Mouse (Mus musculus) intestine, embryonic 16.5 days (tissue): Measurements from ENCODE around the gene Cd3g. TPM values are rescaled to one million over a fixed set of nuclear protein-coding genes. Genes with fewer than 3 reads are reported as not detected.

Experiments
- ATAC-seq: fragments of 200-750 bp; cut with Nextera tagmentation; 2 replicates; pipeline ENCODE4 v1.8.0; 2017; ENCODE audit warnings: moderate TSS enrichment, moderate library complexity
- H3K27ac ChIP-seq: fragments of 300-500 bp; sonication (generic); 2 replicates; pipeline ENCODE4 v1.5.1; 2014; ENCODE audit warnings: mild to moderate bottlenecking, low read length
- H3K27me3 ChIP-seq: fragments of 300-500 bp; sonication (generic); replicated peaks from 2 replicates; pipeline ENCODE4 v1.6.1; 2014; ENCODE audit warnings: low read length, control low read depth, mixed read lengths; ENCODE audit not compliant: control insufficient read depth, insufficient read depth
- H3K36me3 ChIP-seq: fragments of 300-500 bp; sonication (generic); 2 replicates; pipeline ENCODE4 v1.6.1; 2014; ENCODE audit warnings: low read length, control low read depth; ENCODE audit not compliant: control insufficient read depth, insufficient read depth
- H3K4me1 ChIP-seq: fragments of 300-500 bp; sonication (generic); 2 replicates; pipeline ENCODE4 v1.6.1; 2014; ENCODE audit warnings: low read length, control low read depth, mixed read lengths; ENCODE audit not compliant: control insufficient read depth, insufficient read depth
- H3K4me2 ChIP-seq: fragments of 300-500 bp; sonication (generic); 2 replicates; pipeline ENCODE4 v1.6.1; 2014; ENCODE audit warnings: low read depth, low read length, control low read depth
- H3K4me3 ChIP-seq: fragments of 300-500 bp; sonication (generic); 2 replicates; pipeline ENCODE4 v1.5.1; 2014; ENCODE audit warnings: mild to moderate bottlenecking, low read length
- H3K9ac ChIP-seq: fragments of 300-500 bp; sonication (generic); 2 replicates; pipeline ENCODE4 v1.6.1; 2014; ENCODE audit warnings: low read depth, low read length
- H3K9me3 ChIP-seq: fragments of 300-500 bp; sonication (generic); 2 replicates; pipeline ENCODE4 v1.6.1; 2016; ENCODE audit warnings: low read length, control low read depth; ENCODE audit not compliant: control insufficient read depth
- WGBS: fragments of 180-500 bp; shearing (Covaris S2); extraction: QIAGEN DNeasy Blood & Tissue Kit; methylation state at CpG from one replicate; pipeline ENCODE4 v1.1.7; 2014; 5-methylcytosine and 5-hydroxymethylcytosine counted together
- polyA plus RNA-seq: library from polyadenylated mRNA; unstranded; fragments of >200 nt; fragmentation: Nextera tagmentation; extraction: Ambion mirVana; gene quantifications from 2 replicates; pipeline ENCODE4 v1.2.1, GENCODE M21; 2015

Cd3g gene
- polyA plus RNA-seq, 1 experiment from 2014 or later = 1.1 TPM

DNA sequence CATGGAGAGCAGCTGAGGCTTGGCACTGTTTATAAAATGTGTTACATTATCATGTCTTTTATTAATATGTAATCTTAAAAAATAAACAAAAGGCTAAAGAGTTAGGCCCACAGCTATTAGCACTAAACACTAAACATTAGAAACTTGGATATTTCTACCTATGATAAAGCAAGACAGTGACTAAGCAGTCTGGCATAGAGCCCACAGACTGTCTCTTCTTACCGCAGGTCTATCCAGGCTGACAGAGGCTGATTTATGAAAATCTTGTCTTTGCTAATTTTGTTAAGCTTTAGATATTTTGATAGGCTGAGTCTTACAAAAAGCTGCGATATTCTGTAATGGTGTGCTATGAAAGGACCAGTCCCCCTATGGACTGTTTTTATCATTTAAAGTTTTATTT is 13.0 kb upstream of the Cd3g start:
- Histone ChIP-seq H3K36me3 (no peaks in the 10 kb centered on the region), H3K27me3 (no peaks in the 10 kb centered on the region), H3K9me3 (no peaks in the 10 kb centered on the region), H3K9ac (no peak overlapping the region), H3K27ac (no peak overlapping the region), H3K4me2 (no peak overlapping the region), H3K4me3 (no peak overlapping the region), H3K4me1 (no peaks in the 10 kb centered on the region)
- WGBS = 83% methylated on average over 2 of the region's 2 CpGs
- ATAC-seq = no peak

DNA sequence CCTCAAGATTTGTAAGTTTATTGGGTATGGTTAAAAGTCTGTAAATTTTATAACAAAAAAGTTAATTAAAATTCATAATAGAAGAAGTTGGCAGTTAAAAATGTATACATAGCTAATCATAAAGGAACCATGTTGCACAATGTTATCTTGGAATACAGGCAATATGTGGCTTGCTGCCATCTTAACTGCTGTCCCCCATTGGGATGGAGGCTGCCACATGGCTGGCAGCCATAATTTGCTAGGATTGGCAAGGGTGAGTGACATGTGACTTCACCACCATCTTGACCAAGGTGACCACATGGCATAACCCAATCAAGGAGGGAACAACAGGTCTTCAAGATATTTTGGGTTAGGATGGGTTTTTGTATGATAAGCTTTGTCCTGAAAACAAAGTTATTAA is 12.0 kb upstream of the Cd3g start:
- H3K4me2 ChIP-seq = no peak overlapping the region
- H3K27me3 ChIP-seq = no peaks in the 10 kb centered on the region
- H3K27ac ChIP-seq = no peak overlapping the region
- ATAC-seq = no peak
- H3K36me3 ChIP-seq = no peaks in the 10 kb centered on the region
- no peaks in the 10 kb centered on the region for H3K9me3 ChIP-seq
- H3K9ac ChIP-seq = no peak overlapping the region
- H3K4me1 ChIP-seq = no peaks in the 10 kb centered on the region
- H3K4me3 ChIP-seq = no peak overlapping the region

DNA sequence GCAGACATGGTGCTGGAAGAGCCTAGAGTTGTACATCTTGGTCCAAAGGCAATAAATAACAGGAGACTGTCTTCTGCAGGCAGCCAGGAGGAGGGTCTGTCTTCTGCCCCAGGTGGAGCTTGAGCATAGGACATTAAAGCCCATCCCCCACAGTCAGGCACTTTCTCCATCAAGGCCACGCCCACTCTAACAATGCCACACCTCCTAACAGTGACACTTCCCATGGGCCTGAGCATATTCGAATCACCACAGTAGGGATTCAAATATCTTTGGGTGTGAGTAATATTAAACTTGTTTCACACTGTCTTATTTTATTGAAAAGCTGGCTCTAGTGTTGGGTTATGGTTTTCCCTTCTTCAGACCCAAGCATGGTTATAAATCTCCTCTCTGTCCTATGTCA is 11.6 kb upstream of the Cd3g start:
- ATAC-seq = no peak
- no peak overlapping the region for H3K9ac ChIP-seq
- no peaks in the 10 kb centered on the region for H3K36me3 ChIP-seq
- 78% methylated on average over 2 of the region's 2 CpGs for WGBS
- no peak overlapping the region for H3K27ac ChIP-seq
- H3K4me1 ChIP-seq = no peaks in the 10 kb centered on the region
- no peaks in the 10 kb centered on the region for H3K9me3 ChIP-seq
- no peak overlapping the region for H3K4me2 ChIP-seq
- no peaks in the 10 kb centered on the region for H3K27me3 ChIP-seq
- no peak overlapping the region for H3K4me3 ChIP-seq

DNA sequence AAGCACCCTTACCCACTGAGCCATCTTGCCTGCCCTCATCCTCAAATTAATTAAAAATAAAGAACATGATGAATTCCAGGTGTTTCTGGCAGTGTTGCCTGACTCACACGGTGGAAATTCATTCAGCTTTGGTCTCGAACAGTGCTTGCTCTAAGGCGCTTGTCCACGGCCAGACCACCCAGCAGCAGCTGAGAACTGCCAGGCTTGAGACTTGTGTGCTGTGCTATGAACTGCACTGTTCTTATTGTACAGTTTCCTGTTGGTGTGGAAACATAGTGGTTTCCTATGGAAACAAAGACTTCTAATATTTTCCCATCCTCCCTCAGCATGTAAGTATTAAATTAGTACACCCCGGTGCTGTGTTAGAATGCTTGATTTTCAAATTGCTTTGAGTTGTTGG is 6.7 kb upstream of the Cd3g start:
- Histone ChIP-seq H3K4me2 (no peak overlapping the region), H3K27me3 (no peaks in the 10 kb centered on the region), H3K9me3 (no peaks in the 10 kb centered on the region), H3K27ac (no peak overlapping the region), H3K9ac (no peak overlapping the region), H3K4me3 (no peak overlapping the region), H3K4me1 (no peaks in the 10 kb centered on the region), H3K36me3 (no peaks in the 10 kb centered on the region)
- WGBS = 62% methylated on average over 5 of the region's 5 CpGs
- ATAC-seq = no peak

DNA sequence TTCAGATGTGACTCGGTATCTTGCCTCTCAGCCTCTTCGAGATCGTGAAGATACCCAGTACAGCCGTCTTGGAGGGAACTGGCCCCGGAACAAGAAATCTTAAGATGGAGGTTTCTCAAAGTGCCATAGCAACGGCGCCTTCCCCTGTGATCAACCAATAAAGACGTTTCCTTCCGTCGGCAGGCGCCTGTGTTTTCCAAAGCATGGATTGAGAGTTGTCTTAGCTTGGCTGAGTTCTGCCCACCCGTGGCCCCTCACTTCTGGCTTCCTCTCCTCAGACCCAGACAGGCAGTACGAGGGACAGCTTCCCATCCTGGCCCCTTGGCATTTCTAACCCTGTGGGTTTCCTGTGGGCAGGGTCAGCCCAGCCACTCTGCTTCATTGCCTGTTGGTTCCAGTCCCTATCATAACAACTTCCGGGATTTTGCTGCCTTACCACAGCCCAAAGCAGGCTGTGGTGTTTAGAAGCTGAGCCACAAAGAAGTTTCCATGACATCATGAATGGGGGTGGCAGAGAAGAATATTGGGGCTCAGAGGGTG is 6.1 kb upstream of the Cd3g start:
- H3K9ac ChIP-seq = no peak overlapping the region
- no peak overlapping the region for H3K4me2 ChIP-seq
- H3K27me3 ChIP-seq = no peaks in the 10 kb centered on the region
- H3K4me1 ChIP-seq = no peaks in the 10 kb centered on the region
- no peak for ATAC-seq
- 58% methylated on average over 14 of the region's 14 CpGs for WGBS
- H3K9me3 ChIP-seq = no peaks in the 10 kb centered on the region
- no peak overlapping the region for H3K4me3 ChIP-seq
- no peak overlapping the region for H3K27ac ChIP-seq
- no peaks in the 10 kb centered on the region for H3K36me3 ChIP-seq

DNA sequence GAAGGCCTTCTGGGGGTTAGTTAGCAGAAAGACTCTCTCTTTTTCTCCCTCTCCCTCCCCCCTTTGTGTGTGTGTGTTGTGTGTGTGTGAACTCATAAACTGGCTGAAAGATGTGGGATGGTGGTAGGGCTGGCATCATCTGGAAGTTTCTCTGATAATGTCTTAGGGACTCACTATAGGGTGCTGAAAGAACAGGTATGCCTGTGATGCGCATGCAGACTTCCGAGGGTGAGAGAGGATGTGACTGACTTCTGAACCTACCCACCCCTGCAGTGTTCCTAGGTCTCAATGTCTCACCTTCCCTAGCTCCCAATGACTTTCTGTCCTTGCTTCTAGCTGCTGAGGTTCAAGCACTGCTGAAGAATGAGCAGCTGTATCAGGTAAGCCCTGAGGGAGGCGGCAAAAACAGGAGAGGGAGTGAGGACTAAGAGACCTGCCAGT is 5.5 kb upstream of the Cd3g start:
- H3K4me2 ChIP-seq = no peak overlapping the region
- no peak for ATAC-seq
- H3K4me3 ChIP-seq = no peak overlapping the region
- H3K36me3 ChIP-seq = no peaks in the 10 kb centered on the region
- no peak overlapping the region for H3K27ac ChIP-seq
- no peaks in the 10 kb centered on the region for H3K4me1 ChIP-seq
- WGBS = 73% methylated on average over 3 of the region's 3 CpGs
- H3K9me3 ChIP-seq = no peaks in the 10 kb centered on the region
- no peak overlapping the region for H3K9ac ChIP-seq
- no peaks in the 10 kb centered on the region for H3K27me3 ChIP-seq

DNA sequence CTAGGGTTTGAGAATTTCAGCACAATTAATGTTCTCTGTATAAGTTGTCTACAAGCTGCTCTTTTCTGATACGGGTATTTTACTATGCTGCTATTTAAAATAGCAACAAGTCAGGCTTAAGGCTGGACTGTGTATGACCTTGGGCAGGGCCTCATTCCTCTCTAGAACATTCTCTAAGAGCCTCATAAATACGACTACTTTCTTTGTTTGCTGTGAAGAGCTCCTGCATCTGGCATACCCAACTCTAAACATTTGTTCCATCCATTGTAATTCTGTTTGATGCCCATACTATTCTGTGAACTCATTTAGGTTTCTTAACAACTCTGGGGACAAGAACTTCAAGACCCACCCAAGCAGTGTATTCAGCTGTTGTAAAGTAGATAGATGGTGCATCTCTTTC is 2.8 kb upstream of the Cd3g start:
- Histone ChIP-seq H3K4me1 (no peaks in the 10 kb centered on the region), H3K4me3 (no peak overlapping the region), H3K9ac (no peak overlapping the region), H3K27me3 (no peaks in the 10 kb centered on the region), H3K4me2 (no peak overlapping the region), H3K9me3 (no peaks in the 10 kb centered on the region), H3K27ac (no peak overlapping the region), H3K36me3 (no peaks in the 10 kb centered on the region)
- 69% methylated on average over 2 of the region's 2 CpGs for WGBS
- no peak for ATAC-seq

DNA sequence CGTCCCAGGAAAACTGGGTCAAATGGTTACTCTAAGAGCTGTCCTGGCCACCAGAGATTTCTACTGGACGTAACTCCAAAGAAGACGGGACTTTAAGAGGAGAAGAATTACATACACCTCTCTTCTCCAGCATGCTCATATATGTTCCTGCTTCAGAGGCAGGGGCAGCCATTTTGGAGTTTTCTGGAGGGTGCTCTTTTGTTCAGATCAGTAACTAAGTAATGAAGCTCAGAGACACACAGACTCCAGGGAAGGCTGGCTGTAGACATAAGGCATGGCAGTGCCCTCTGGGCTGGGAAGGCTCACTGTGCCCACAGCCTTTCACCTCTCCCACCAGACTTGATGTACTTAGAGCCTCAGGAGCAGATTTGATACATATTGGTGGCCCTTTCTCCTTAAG is 2.3 kb upstream of the Cd3g start:
- no peak overlapping the region for H3K9ac ChIP-seq
- 89% methylated on average over 3 of the region's 3 CpGs for WGBS
- H3K4me2 ChIP-seq = no peak overlapping the region
- no peak overlapping the region for H3K4me3 ChIP-seq
- H3K27me3 ChIP-seq = no peaks in the 10 kb centered on the region
- H3K9me3 ChIP-seq = no peaks in the 10 kb centered on the region
- ATAC-seq = no peak
- no peaks in the 10 kb centered on the region for H3K36me3 ChIP-seq
- H3K27ac ChIP-seq = no peak overlapping the region
- H3K4me1 ChIP-seq = no peaks in the 10 kb centered on the region

DNA sequence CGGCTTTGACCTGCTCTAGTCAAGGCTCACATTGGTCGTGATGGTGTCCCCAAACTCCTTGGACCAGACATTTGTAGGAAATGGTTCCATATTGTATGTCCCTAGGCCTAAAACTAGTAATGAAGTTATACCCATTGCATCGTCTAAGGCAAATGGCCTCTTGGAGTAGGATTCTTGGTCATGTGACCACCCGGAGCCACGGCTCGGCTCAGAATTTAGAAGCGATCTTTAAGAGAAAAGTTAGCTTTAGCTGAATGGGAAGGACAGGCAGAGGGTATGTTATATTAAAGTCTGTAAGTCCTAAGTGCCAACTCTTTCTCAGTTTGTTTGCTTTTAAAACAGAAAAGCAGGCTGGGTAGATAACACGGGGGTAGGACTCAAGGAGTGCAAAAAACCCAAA is 1.9 kb upstream of the Cd3g start:
- ATAC-seq = no peak
- 88% methylated on average over 8 of the region's 8 CpGs for WGBS
- Histone ChIP-seq H3K4me1 (no peaks in the 10 kb centered on the region), H3K36me3 (no peaks in the 10 kb centered on the region), H3K27ac (no peak overlapping the region), H3K9me3 (no peaks in the 10 kb centered on the region), H3K4me2 (no peak overlapping the region), H3K27me3 (no peaks in the 10 kb centered on the region), H3K9ac (no peak overlapping the region), H3K4me3 (no peak overlapping the region)

DNA sequence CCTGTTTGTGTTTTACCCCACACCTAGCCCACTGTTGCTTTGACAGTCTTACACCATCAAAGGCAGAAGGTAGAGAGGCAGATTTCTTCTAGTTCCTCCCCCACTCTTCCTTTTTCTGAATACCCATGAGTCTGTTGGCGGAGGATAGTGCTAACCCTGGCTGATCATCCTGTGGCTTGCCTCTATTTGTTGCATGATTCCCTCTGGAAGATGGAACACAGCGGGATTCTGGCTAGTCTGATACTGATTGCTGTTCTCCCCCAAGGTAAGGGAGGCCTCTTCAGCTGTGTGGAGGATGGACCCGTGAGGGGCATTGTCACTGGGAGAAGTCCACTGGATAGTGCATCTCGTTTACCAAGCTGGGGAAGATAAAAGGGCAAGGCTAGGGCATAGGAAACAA is 1.4 kb upstream of the Cd3g start, which contains the start of gene Cd3d:
Cd3d (plus strand) TSS at position 111 of the 400 bp plus-strand sequence.
- Histone ChIP-seq H3K27me3 (no peaks in the 10 kb centered on the region), H3K27ac (no peak within 1 kb of the TSS), H3K36me3 (no peaks in the 10 kb centered on the region), H3K4me1 (no peaks in the 10 kb centered on the region), H3K4me3 (no peak within 1 kb of the TSS), H3K9me3 (no peaks in the 10 kb centered on the region), H3K9ac (no peak within 1 kb of the TSS), H3K4me2 (no peak within 1 kb of the TSS)
- ATAC-seq = no peak
- WGBS = 77% methylated on average over 4 of the region's 4 CpGs
